Mouse (Mus musculus) testis, adult 2 months (tissue): Measurements from ENCODE around the gene Macrod1.

ENCODE experiments used
- CTCF ChIP-seq: fragments of 200-500 bp; IDR thresholded peaks from 2 replicates; pipeline ENCODE4 v1.5.1; 2012; ENCODE audit warnings: low read depth, mild to moderate bottlenecking, inconsistent platforms, low read length, moderate library complexity; ENCODE audit not compliant: control insufficient read depth, insufficient read depth, insufficient replicate concordance
- POLR2A ChIP-seq: fragments of 200-500 bp; IDR thresholded peaks from 2 replicates; pipeline ENCODE4 v1.6.1; 2012; ENCODE audit warnings: low read depth, mild to moderate bottlenecking, inconsistent platforms, low read length, moderate library complexity; ENCODE audit not compliant: control insufficient read depth

DNA sequence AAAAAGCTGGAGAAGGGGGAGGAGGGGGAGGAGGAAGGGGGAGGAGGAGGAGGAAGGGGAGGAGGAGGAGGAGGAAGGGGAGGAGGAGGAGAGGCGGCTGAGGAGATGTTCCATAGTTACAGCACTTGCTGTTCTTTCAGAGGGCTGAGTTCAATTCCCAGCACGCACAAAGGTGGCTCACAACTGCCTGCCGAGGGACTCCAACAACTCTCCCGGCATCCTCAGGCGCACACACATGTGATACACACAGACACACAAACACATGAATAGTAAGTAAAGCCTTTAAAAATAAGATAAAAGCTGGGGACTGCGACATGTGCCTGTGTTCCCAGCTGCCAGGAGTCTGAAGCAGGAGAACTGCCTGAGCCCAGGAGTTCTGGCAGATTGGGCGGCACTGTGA lies 124.9 kb downstream of the Macrod1 start:
- no peak for TF ChIP-seq POLR2A
- TF ChIP-seq CTCF, result no peak
